Mouse (Mus musculus) monocyte, adult 5-6 weeks (primary cell): ENCODE data around the gene Ccrl2. TPM values are rescaled to one million over a fixed set of nuclear protein-coding genes. Genes with fewer than 3 reads are reported as not detected.
A peak's percentile ranks its signal among the peaks of the same experiment; 100 is the strongest.

Source experiments
- ATAC-seq: fragments of 153-309, 156-312 bp; replicated peaks from 2 replicates; pipeline ENCODE4 v1.8.0; 2017; ENCODE audit warnings: mild to moderate bottlenecking; ENCODE audit not compliant: low TSS enrichment, insufficient number of reproducible peaks, severe bottlenecking, poor library complexity, low FRiP score
- total RNA-seq: library from RNA; stranded (forward); fragments of 200-1000, 200-491, 200-594 nt; gene quantifications from 3 replicates; pipeline ENCODE4 v1.2.3, GENCODE M21; 2017

Gene Ccrl2
- total RNA-seq, 1 experiment from 2014 or later: 46.4 TPM

GRCm38 (mm10) chr9:111072175-111072574 is 14.9 kb upstream of the Ccrl2 start:
- no peak for ATAC-seq

DNA sequence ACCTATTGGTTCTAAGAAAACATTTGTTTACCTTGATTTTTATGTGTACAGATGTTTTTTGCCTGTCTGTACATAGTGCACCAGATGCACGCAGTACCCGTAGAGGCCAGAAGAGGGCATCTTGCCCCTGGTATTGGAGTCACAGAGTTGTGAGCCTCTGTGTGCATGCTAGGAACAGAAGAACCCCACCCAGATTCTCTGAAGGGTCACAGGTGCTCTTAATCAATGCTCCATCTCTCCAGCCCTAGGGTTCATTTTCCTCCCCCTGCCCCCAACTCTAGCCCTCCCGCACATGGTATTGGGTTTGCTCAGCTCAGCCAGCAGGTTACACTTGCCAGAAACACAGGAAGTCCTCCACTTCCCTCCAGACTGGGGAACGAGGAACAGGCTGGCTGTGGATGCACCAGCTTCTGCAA is 13.2 kb upstream of the Ccrl2 start:
- peak; percentile 77 for ATAC-seq

DNA sequence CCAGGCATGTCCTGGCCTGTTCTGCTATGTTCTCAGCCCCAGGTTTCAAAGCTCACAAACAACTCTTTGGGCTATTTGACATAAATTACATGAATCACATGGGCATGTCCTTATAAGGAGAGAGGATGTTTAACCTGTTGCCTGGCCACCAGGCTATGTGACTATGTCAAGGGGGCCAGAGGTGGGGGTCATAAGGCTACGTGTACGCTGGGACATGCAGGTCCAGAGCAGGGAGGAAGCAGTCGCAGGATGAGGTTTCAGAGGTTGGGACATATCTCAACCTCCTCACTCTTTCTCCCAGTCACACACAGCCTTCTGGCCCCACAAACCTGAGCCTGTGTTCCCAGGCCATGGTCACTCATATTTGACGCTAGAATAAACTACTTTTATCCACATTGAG is 9.7 kb upstream of the Ccrl2 start:
- no peak for ATAC-seq

DNA sequence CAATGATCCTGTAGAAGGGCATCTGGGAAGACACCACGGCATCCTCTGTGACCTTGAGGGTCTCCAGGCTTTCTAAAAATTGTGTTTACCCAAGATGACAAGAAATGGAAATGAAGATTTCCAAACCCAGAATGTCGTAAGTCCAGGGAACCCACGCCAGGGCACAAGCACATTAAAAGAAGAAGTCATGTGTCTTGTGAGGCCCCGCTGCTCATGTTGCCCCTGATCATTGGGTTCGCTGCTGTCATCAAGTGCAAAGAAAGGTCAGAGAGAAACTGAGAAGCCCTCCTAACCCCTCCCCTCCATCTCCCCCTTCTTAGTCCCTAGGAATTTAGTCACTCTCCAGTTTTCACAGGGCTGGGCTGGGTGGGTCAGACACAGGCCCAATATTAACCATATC is 5.5 kb upstream of the Ccrl2 start:
- no peak for ATAC-seq

DNA sequence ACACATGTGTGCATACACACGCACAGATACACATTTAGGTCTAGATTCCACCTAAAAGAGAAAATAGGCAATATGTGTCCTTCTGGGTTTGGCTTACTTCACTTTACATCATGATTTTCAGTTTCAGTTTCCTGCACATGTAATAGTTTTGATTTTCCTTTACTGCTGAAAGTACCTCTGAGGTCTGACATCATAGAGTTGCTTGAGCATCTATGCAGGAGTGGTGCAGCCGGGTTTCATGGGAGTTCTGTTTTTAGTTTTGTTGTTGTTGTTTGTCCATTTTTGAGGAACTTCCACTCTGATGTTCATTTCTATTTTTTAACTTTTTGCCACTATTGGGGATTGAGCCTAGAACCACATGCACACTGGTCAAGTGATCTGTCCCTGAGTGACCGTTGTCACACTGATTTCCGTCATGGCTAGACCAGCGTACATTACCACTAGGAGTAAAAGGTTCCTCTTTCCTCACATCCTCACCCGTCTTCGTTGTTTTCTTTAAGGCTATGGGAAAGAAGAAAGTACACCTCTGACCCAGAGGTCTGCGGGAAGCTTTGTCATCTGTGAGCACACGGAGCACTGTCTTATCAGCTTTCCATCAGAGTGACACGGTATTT is 1.7 kb upstream of the Ccrl2 start:
- ATAC-seq: peak; percentile 71

- no peak; the same call in 1 of the 2 replicates for ATAC-seq
Observed at GRCm38 (mm10) chr9:111057544-111058370, 438 bp upstream of the Ccrl2 start.

GRCm38 (mm10) chr9:111056519-111056797 is 861 bp downstream of the Ccrl2 start:
- ATAC-seq: no peak

DNA sequence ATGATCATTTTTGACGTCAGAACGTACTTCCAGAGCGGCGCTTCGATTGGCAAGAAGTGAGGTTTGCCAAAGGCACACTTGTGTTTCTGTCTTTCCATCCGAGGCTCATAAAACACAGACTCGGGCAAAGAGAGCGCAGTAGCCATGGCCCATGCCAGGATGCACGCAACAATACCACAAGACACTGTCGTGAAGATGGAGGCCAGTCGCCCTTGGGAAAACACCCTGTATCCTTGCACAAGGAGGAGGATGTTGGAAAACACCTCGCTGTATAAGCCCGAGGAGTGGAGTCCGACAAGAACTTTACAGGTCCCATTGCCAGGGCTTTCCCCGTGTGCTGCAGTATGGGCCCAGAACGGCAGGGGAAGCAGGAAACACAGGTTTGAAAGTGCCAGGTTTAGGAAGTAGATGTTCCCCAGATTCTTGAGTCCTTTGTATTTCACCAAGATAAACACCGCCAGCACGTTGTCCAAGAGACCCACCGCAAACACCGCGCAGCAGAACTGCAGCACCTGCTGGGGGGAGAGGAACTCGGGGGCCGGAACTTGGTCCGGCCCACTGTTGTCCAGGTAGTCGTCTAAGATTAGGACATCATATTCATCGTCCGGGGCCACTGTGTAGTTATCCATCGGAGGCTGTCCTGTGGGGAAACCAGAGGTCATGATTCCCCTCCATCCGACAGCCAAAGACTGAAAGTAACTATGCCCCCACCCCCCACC is 1.4 kb downstream of the Ccrl2 start:
- ATAC-seq: no peak

DNA sequence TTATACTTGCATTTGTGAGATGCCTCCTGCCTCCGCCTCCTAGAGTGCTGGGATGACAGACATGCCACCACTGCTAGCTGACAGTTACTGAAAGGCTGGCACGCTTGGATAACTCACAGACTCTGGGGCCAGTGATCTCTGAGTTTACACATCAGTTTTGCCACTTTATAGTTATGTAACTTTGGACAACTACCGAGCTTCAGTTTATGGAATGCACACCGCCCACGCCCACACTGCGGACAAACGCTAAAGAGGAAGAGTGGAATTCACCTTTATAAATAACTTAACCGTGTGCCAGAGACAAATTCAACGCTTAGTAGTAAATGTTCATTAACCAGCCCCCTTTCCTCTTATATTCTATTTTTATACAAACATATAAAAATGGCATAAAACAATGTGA is 2.4 kb downstream of the Ccrl2 start:
- ATAC-seq: no peak

GRCm38 (mm10) chr9:111048452-111048851 is 8.9 kb downstream of the Ccrl2 start:
- no peak for ATAC-seq

GRCm38 (mm10) chr9:111047266-111047665 is 10.1 kb downstream of the Ccrl2 start:
- ATAC-seq: peak; percentile 37; the same call in 1 of the 2 replicates

- ATAC-seq: peak; percentile 92
Observed at GRCm38 (mm10) chr9:111046222-111046621, 11.1 kb downstream of the Ccrl2 start.

DNA sequence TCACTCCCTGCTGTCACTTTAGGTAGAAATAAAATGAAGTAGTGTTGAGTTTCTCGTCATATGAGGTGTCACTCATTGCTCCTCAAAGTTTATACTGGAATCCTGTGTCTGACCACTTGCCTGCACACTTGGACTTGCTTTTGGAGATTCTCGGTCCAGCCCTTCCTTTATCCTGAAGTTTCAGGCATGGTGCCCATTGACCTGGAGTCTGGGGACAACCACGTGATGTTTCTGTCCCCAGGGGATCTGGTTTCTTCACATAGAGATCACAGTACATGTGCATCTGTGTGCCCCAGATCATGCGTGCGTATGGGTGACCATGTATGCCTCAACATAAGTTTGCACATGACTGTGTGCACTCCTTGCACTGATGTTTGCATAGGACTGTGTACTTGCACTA is 15.1 kb downstream of the Ccrl2 start:
- ATAC-seq: no peak

DNA sequence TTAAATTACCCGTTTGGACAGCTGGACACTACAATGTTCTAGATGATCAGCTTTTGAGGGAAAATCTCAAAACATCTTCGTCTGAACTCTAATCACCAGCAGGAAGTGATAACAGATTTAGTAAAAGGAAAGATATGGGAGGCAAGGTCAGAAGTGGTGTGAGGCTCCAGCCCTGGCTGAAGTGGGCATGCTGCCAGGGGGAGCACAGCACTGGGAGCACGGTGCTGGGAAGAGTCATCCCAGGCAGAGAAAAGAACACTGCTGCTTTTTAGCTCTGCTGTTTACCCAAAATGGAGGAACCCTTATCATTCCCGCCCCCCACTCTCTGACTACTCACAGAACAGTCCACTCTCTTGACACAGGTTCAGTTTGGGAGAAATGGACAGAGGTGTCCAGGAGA is 17.4 kb downstream of the Ccrl2 start:
- ATAC-seq: no peak

- ATAC-seq: peak; percentile 59; the same call in 1 of the 2 replicates
Observed at GRCm38 (mm10) chr9:111033717-111034116, 23.6 kb downstream of the Ccrl2 start.

DNA sequence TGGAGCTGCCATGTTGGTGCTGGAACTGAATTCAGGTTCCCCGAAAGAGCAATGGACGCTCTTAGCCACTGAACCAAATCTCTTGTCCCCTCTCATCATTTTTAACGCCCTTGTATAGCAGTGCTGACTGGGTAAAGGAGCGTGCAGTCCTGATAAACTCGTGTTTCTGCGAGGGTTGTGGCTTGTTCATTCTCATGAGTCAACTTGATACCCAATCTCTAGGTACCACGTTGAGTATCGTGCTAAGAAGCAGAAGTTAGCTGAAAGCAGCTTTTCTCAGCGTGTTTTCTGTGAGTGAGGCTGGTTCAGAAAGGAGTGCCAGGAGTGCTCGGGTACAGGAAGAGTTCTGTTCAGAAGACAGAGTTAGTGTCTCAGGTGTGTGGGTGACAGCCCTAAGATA is 30.5 kb downstream of the Ccrl2 start:
- no peak for ATAC-seq

GRCm38 (mm10) chr9:111019022-111019421 is 38.3 kb downstream of the Ccrl2 start, which contains the start of gene Ltf:
TSS of gene Ltf (plus strand) at chr9:111019271.
- no peak for ATAC-seq

- ATAC-seq: no peak
Observed at GRCm38 (mm10) chr9:111015658-111016057, 41.7 kb downstream of the Ccrl2 start.

- ATAC-seq: no peak
Observed at GRCm38 (mm10) chr9:111012041-111012440, 45.3 kb downstream of the Ccrl2 start.

GRCm38 (mm10) chr9:111011550-111011949 is 45.8 kb downstream of the Ccrl2 start:
- no peak for ATAC-seq
